Comparison of ENCODE assay signal across 21 mouse cellular contexts in the genomic region with DNA sequence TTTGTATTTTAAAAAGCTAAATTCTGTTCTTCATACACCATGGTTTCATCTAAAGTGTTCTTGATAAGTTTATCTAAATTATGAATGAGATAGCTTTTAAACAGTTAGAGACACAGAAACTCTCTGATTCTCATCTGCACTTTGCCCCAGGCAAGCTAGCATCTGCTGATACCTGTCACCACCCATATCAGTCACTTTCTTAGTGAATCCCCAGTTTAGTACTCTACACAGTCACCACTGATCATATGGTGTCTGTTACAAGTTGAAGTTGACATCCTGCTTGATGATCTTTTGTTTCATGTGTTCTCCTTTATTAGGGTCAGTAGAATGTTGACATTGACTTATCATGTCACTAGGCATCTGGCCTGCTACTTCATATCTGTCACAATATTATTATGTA.
"Had no signal": no experiment of that assay in that cellular context is flagged by ENCODE, and none has a peak within 500 bp of the region (broad histone marks: within the 10 kb centered on the region; RNA-seq: fewer than 3 reads in every experiment).

No protein-coding gene starts in this region.

- H3K9me3 ChIP-seq: limb, embryonic 10.5 days; limb, embryonic 13.5 days; liver, embryonic 12.5 days; liver, embryonic 15.5 days; lung, embryonic 15.5 days; megakaryocyte, embryonic 14.5 days; neural tube, embryonic 12.5 days; neural tube, embryonic 15.5 days had no signal

- H3K4me2 ChIP-seq: limb, embryonic 13.5 days; liver, embryonic 12.5 days; liver, embryonic 15.5 days; lung, embryonic 15.5 days; neural tube, embryonic 12.5 days; neural tube, embryonic 15.5 days had no signal

- H3K4me3 ChIP-seq: layer of hippocampus, adult 2 months; limb, embryonic 10.5 days; limb, embryonic 13.5 days; liver, embryonic 12.5 days; liver, embryonic 15.5 days; lung, embryonic 15.5 days; megakaryocyte, embryonic 14.5 days; neural tube, embryonic 12.5 days; neural tube, embryonic 15.5 days had no signal

- DNase-seq: kidney, adult 2 months; kidney, postnatal 25 days; layer of hippocampus, adult 9-11 months; liver; lung, adult 18-20 months; lung, postnatal 10 days; lung, postnatal 36 days; thymus, adult 2 months; thymus, postnatal 14 days had no signal

- H3K27me3 ChIP-seq: limb, embryonic 13.5 days; liver, embryonic 12.5 days; liver, embryonic 15.5 days; lung, embryonic 15.5 days; megakaryocyte, embryonic 14.5 days; neural tube, embryonic 12.5 days; neural tube, embryonic 15.5 days had no signal

- H3K27ac ChIP-seq: kidney, postnatal 0 days; layer of hippocampus, adult 2 months; limb, embryonic 10.5 days; limb, embryonic 13.5 days; liver, embryonic 12.5 days; liver, embryonic 15.5 days; lung, embryonic 15.5 days; neural tube, embryonic 12.5 days; neural tube, embryonic 15.5 days; stomach, postnatal 0 days had no signal

- ATAC-seq: intestine, postnatal 0 days; liver, embryonic 12.5 days had no signal

- H3K4me1 ChIP-seq: limb, embryonic 10.5 days; limb, embryonic 13.5 days; liver, embryonic 12.5 days; liver, embryonic 15.5 days; lung, embryonic 15.5 days; megakaryocyte, embryonic 14.5 days; neural tube, embryonic 12.5 days; neural tube, embryonic 15.5 days had no signal

- H3K36me3 ChIP-seq: limb, embryonic 10.5 days; limb, embryonic 13.5 days; liver, embryonic 12.5 days; liver, embryonic 15.5 days; lung, embryonic 15.5 days; neural tube, embryonic 12.5 days; neural tube, embryonic 15.5 days had no signal

- H3K9ac ChIP-seq: limb, embryonic 13.5 days; liver, embryonic 12.5 days; liver, embryonic 15.5 days; lung, embryonic 15.5 days; neural tube, embryonic 12.5 days; neural tube, embryonic 15.5 days had no signal
